ENCODE assay signal across 9 mouse cellular contexts in the genomic region with DNA sequence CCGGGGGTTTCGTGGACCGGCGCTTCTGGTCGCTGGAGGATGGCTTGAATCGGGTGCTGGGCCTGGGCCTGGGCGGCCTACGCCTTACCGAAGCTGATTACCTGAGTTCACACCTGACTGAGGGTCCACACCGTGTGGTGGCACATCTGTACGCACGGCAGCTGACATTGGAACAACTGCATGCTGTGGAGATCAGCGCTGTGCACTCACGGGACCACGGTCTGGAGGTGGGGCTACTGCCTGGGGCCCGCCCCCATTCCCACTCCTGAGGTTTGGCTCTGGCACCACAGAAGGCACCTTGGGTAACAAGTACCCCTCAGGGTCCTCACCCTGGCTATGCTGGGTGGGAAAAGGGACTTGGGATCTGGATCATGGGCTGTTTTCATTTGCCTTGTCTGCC. TPM values are rescaled to one million over a fixed set of nuclear protein-coding genes. Genes with fewer than 3 reads are reported as not detected.
DNase-seq lines count a peak whose midpoint lies in the region; ATAC-seq and TF ChIP-seq lines count a peak whose summit lies in the region.
"Had no signal": no experiment of that assay in that cellular context is flagged by ENCODE, and none has a peak within 500 bp of the region (broad histone marks: within the 10 kb centered on the region; RNA-seq: fewer than 3 reads in every experiment).

No protein-coding gene starts in this region.

- peaks cover 29% of the 10 kb centered on the region for H3K4me1 ChIP-seq in E14TG2a.4 (replicated peaks; ENCODE audit: low read depth, low read length)
- peaks cover 5% of the 10 kb centered on the region; the same call in 1 of the 2 replicates for H3K4me1 ChIP-seq in embryonic facial prominence, embryonic 11.5 days (ENCODE audit: control insufficient read depth, insufficient read depth, low read length)

- intact Hi-C loops in gastrocnemius, adult 2 months (cut with DNase I): no loop called here
- intact Hi-C loops in left cerebral cortex, postnatal 4 days (cut with DNase I): no loop called here

- H3K9me3 ChIP-seq in E14TG2a.4 (ENCODE audit: low read length): no peaks in the 10 kb centered on the region
- H3K9me3 ChIP-seq in embryonic facial prominence, embryonic 11.5 days (replicated peaks; ENCODE audit: control insufficient read depth, low read length): no peaks in the 10 kb centered on the region

- peak overlapping the region; percentile 66 for H3K9ac ChIP-seq in embryonic facial prominence, embryonic 11.5 days (replicated peaks; ENCODE audit: low read length)

- H3K4me3 ChIP-seq in gastrocnemius, adult 2 months: peak overlapping the region; percentile 100
- peak overlapping the region; percentile 99 for H3K4me3 ChIP-seq in E14TG2a.4 (replicated peaks; ENCODE audit: low read length)
- H3K4me3 ChIP-seq in embryonic facial prominence, embryonic 11.5 days (ENCODE audit: low read depth, low read length): peak overlapping the region; percentile 68

- 3% methylated on average over 16 of the region's 16 CpGs for WGBS in embryonic facial prominence, embryonic 11.5 days

- H3K36me3 ChIP-seq in E14TG2a.4 (ENCODE audit: insufficient read depth, low read length): peaks cover 82% of the 10 kb centered on the region
- H3K36me3 ChIP-seq in embryonic facial prominence, embryonic 11.5 days (replicated peaks; ENCODE audit: control insufficient read depth, insufficient read depth, low read depth, low read length): peaks cover 5% of the 10 kb centered on the region

- H3K27me3 ChIP-seq in E14TG2a.4 (ENCODE audit: insufficient read depth, low read length): no peaks in the 10 kb centered on the region
- no peaks in the 10 kb centered on the region for H3K27me3 ChIP-seq in embryonic facial prominence, embryonic 11.5 days (ENCODE audit: control insufficient read depth, insufficient read depth, low read length)

- peak overlapping the region; percentile 89 for H3K27ac ChIP-seq in gastrocnemius, adult 2 months
- H3K27ac ChIP-seq in embryonic facial prominence, embryonic 11.5 days (replicated peaks; ENCODE audit: low read depth, low read length): peak overlapping the region; percentile 5; the same call in 1 of the 2 replicates

- TF ChIP-seq CTCF in gastrocnemius, adult 2 months (IDR thresholded peaks at IDR 0.05): no peak
- no peak for TF ChIP-seq CTCF in E14TG2a.4 (conservative IDR thresholded peaks at IDR 0.05; ENCODE audit: low read length)

- H3K4me2 ChIP-seq in embryonic facial prominence, embryonic 11.5 days (ENCODE audit: low read depth, low read length): peak overlapping the region; percentile 57

- peak; percentile 51 for DNase-seq in gastrocnemius, adult 2 months
- DNase-seq in gastrocnemius, adult 8-10 months (ENCODE audit: low spot score in 2 of 2): no peak
- peak; percentile 32 for DNase-seq in embryonic facial prominence, embryonic 11.5 days (ENCODE audit: low spot score)
- peak; percentile 50 for DNase-seq in heart, postnatal 4 days
- peak; percentile 36 for DNase-seq in left cerebral cortex, postnatal 4 days
- peak; percentile 68 for DNase-seq in yolk sac, embryonic 10.5 days (ENCODE audit: low spot score)

- ATAC-seq in embryonic facial prominence, embryonic 11.5 days (replicated peaks; ENCODE audit: insufficient number of reproducible peaks, low FRiP score, low TSS enrichment, low read depth): peak; percentile 41
- peak; percentile 63 for ATAC-seq in megakaryocyte-erythroid progenitor cell, adult 5-6 weeks (replicated peaks; ENCODE audit: low FRiP score, low TSS enrichment, poor library complexity, severe bottlenecking)

RNA-seq across cellular contexts. Expression of gene Nudt16l1, which starts 0.9 kb away (rescaled TPM):
- 10 to 100 TPM; 10.5 to 13.7 TPM for total RNA-seq in gastrocnemius, adult 2 months (2021)
- 10 to 100 TPM; 10.0 to 12.9 (median 12.7) TPM for total RNA-seq in gastrocnemius, adult 8-10 months (2022)
- 155 and 164 TPM in 2 replicates for polyA plus RNA-seq in embryonic facial prominence, embryonic 11.5 days (2014; fragmentation: Nextera tagmentation; extraction: Ambion mirVana)
- total RNA-seq in heart, postnatal 4 days (2021): 10 to 100 TPM; 50.7 to 51.3 TPM
- 10 to 100 TPM; 65.9 to 68.9 TPM for total RNA-seq in left cerebral cortex, postnatal 4 days (2021)
- total RNA-seq in megakaryocyte-erythroid progenitor cell, adult 5-6 weeks (2014; fragmentation: Nextera tagmentation): 46.3 and 49.3 TPM in 2 replicates
- 13.4 and 15.0 TPM in 2 replicates for total RNA-seq in megakaryocyte-erythroid progenitor cell, adult 5-6 weeks (2017)

RNA-seq across cellular contexts. Expression of gene Anks3, which starts 24.6 kb away (rescaled TPM):
- total RNA-seq in gastrocnemius, adult 2 months (2021): 10 to 100 TPM; 12.8 to 16.7 TPM
- 10 to 100 TPM in 3 of 4 experiments, 1 to 10 TPM in 1; 8.1 to 14.2 (median 12.0) TPM for total RNA-seq in gastrocnemius, adult 8-10 months (2022)
- 32.4 and 39.7 TPM in 2 replicates for polyA plus RNA-seq in embryonic facial prominence, embryonic 11.5 days (2014; fragmentation: Nextera tagmentation; extraction: Ambion mirVana)
- 10 to 100 TPM; 22.4 to 24.3 TPM for total RNA-seq in heart, postnatal 4 days (2021)
- 10 to 100 TPM; 60.2 to 63.0 TPM for total RNA-seq in left cerebral cortex, postnatal 4 days (2021)
- 25.3 and 25.4 TPM in 2 replicates for total RNA-seq in megakaryocyte-erythroid progenitor cell, adult 5-6 weeks (2014; fragmentation: Nextera tagmentation)
- total RNA-seq in megakaryocyte-erythroid progenitor cell, adult 5-6 weeks (2017): 9.5 and 11.6 TPM in 2 replicates

RNA-seq across cellular contexts. Expression of gene Mgrn1, which starts 53.4 kb away (rescaled TPM):
- total RNA-seq in gastrocnemius, adult 2 months (2021): 10 to 100 TPM; 53.5 to 66.1 TPM
- total RNA-seq in gastrocnemius, adult 8-10 months (2022): 10 to 100 TPM; 52.1 to 66.7 (median 55.3) TPM
- polyA plus RNA-seq in embryonic facial prominence, embryonic 11.5 days (2014; fragmentation: Nextera tagmentation; extraction: Ambion mirVana): 67.9 and 72.2 TPM in 2 replicates
- 100 to 1,000 TPM; 170 to 187 TPM for total RNA-seq in heart, postnatal 4 days (2021)
- total RNA-seq in left cerebral cortex, postnatal 4 days (2021): 100 to 1,000 TPM; 152 to 163 TPM
- 16.0 and 21.8 TPM in 2 replicates for total RNA-seq in megakaryocyte-erythroid progenitor cell, adult 5-6 weeks (2014; fragmentation: Nextera tagmentation)
- 8.7 and 13.3 TPM in 2 replicates for total RNA-seq in megakaryocyte-erythroid progenitor cell, adult 5-6 weeks (2017)

RNA-seq across cellular contexts. Expression of gene Sept12, which starts 58.2 kb away (rescaled TPM):
- total RNA-seq in gastrocnemius, adult 2 months (2021): not detected
- total RNA-seq in gastrocnemius, adult 8-10 months (2022): not detected
- polyA plus RNA-seq in embryonic facial prominence, embryonic 11.5 days (2014; fragmentation: Nextera tagmentation; extraction: Ambion mirVana): not detected in 2 replicates
- total RNA-seq in heart, postnatal 4 days (2021): not detected
- total RNA-seq in left cerebral cortex, postnatal 4 days (2021): not detected
- not detected in 2 replicates for total RNA-seq in megakaryocyte-erythroid progenitor cell, adult 5-6 weeks (2014; fragmentation: Nextera tagmentation)
- total RNA-seq in megakaryocyte-erythroid progenitor cell, adult 5-6 weeks (2017): not detected in 2 replicates
- total RNA-seq: layer of hippocampus, postnatal 25 days had no signal

RNA-seq across cellular contexts. Expression of gene Ubald1, which starts 59.3 kb away (rescaled TPM):
- 10 to 100 TPM; 30.3 to 44.8 TPM for total RNA-seq in gastrocnemius, adult 2 months (2021)
- total RNA-seq in gastrocnemius, adult 8-10 months (2022): 10 to 100 TPM; 28.6 to 40.8 (median 34.3) TPM
- polyA plus RNA-seq in embryonic facial prominence, embryonic 11.5 days (2014; fragmentation: Nextera tagmentation; extraction: Ambion mirVana): 26.2 and 26.4 TPM in 2 replicates
- total RNA-seq in heart, postnatal 4 days (2021): 10 to 100 TPM; 22.6 to 24.8 TPM
- total RNA-seq in left cerebral cortex, postnatal 4 days (2021): 10 to 100 TPM; 58.5 to 59.1 TPM
- 20.3 and 33.3 TPM in 2 replicates for total RNA-seq in megakaryocyte-erythroid progenitor cell, adult 5-6 weeks (2014; fragmentation: Nextera tagmentation)
- 15.2 and 16.5 TPM in 2 replicates for total RNA-seq in megakaryocyte-erythroid progenitor cell, adult 5-6 weeks (2017)

Comparison
In these comparisons a context has a peak if more than half of its experiments do, and no peak if none do; other contexts are left out.
1. DNase-seq: peak in gastrocnemius, adult 2 months (single experiment), embryonic facial prominence, embryonic 11.5 days (single experiment), heart, postnatal 4 days (single experiment), left cerebral cortex, postnatal 4 days (single experiment) and yolk sac, embryonic 10.5 days (single experiment); none in gastrocnemius, adult 8-10 months (0 of 2).
2. Peak in every context shown above with its lines, with median percentiles within 50 percentile points of each other: H3K4me3 ChIP-seq.